Mouse (Mus musculus): ENCODE data around the gene Ltc4s.

DNA sequence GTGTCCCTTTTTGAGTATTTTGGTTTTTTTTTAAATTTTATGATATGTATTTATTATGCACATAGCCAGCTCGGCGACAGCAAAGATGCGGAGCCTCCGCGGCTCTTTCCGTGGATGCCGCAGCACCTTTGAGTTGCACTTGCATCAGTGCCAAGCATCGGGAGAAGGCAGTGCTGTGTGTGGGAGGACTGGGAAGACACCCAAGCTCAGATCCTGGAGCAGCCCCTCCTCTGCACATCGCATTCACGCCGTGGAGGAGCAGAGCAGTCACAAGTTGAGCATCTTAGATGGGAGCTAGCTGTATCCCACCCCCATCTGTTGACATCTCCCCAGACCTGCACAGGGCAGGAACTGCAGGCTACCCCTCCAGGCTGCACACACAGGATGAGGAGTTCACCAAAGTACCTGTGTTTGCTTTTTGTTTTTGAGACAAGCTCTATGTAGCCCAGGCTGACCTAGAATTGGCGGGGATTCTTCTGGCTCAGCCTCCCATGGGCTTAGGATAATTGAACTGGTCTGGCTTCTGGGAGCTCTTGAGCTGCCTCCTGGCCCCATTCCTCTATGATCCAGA, 15.7 kb upstream of the Ltc4s start:
- no peak for TF ChIP-seq POLR2A (IDR thresholded peaks at IDR 0.05; ENCODE audit: extremely low read depth, insufficient read depth, low read length)
- TF ChIP-seq CTCF (IDR thresholded peaks at IDR 0.05; ENCODE audit: low read depth, low read length), result no peak
